Mouse (Mus musculus): ENCODE measurements around the gene Gigyf2.

Gene Gigyf2

DNA sequence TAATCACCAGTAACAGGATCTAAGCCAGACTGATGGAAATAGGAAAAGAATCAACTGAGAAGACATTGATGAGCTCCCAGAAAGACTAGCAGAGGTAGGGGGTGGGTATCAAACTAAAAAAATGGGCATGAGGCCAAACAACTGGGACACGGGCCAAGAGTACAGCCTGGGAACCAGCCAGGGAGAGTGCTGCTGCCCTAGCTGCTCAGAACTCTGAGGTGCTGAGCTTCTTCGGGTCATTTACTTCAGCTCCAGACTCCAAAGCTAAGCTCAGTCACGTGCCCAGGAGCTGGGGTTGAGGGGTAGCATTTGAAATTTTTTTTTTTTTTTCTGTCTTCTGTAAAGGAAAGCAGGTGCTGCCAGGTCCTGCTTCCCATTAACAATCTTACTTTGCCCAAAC, 10.1 kb upstream of the Gigyf2 start:
- peak; percentile 24 to 38 for DNase-seq (ENCODE audit: low spot score in 2 of 2)

DNA sequence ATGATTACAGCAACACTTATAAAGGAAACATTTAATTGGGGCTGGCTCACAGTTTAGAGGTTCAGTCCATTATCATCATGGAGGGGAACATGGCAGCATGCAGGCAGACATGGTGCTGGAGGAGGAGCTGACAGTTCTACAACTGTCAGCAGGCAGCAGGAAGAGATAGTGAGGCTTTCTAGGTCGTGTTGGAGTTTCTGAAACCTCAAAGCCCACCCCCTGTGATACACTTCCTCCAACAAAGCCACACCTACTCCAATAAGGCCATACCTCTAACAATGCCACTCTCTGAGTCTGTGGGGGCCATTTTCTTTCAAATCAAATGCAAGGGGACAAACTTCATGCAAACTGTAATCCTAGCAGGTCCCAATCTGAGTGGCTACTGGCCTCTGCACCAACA, 5.7 kb upstream of the Gigyf2 start:
- DNase-seq (ENCODE audit: low spot score in 2 of 2) = no peak

GRCm38 (mm10) chr1:87322778-87323177, 4.0 kb upstream of the Gigyf2 start:
- DNase-seq (ENCODE audit: low spot score in 2 of 2) = no peak

GRCm38 (mm10) chr1:87324649-87325048, 2.1 kb upstream of the Gigyf2 start:
- no peak for DNase-seq (ENCODE audit: low spot score in 2 of 2)

- DNase-seq (ENCODE audit: low spot score in 2 of 2) = peak; percentile 12 to 38
These were observed 515 bp downstream of the Gigyf2 start for GRCm38 (mm10) chr1:87327165-87327861.

DNA sequence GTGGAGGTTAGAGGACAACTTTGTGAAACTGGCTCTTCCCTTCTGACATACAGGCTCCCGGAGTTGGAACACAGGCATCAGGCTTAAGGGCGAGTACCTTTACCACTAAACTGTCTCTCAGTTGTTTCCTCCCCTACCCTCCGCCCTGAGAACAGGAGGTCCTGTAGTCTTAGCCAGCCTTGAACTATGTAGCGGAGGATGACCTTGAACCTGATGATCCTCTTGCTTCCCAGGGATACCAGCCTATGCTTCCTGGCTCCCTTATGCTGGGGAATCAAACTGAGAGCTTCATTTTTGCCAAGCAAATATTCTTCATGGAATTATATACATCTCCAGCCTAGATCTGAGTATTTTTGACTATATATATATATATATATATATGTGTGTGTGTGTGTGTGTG, 5.0 kb downstream of the Gigyf2 start:
- DNase-seq (ENCODE audit: low spot score in 2 of 2) = no peak

DNA sequence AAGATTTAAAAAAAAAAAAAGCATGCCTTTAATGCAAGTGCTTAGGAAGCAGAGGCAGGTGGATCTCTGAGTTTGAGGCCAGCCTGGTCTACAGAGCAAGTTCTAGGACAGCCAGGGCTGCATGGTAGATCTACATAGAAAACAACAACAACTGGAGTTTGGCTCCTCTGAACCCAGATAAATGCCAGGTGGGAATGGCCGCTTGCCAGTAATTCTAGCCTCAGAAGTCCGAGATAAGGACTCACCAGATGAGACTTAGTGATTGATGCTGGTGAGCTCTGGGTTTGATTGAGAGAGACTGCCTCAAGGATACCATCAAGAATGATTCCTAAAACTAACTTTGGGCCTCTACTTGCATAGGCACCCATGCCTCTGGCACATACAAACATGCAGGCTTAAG, 23.8 kb downstream of the Gigyf2 start:
- DNase-seq (ENCODE audit: low spot score in 2 of 2) = no peak

DNA sequence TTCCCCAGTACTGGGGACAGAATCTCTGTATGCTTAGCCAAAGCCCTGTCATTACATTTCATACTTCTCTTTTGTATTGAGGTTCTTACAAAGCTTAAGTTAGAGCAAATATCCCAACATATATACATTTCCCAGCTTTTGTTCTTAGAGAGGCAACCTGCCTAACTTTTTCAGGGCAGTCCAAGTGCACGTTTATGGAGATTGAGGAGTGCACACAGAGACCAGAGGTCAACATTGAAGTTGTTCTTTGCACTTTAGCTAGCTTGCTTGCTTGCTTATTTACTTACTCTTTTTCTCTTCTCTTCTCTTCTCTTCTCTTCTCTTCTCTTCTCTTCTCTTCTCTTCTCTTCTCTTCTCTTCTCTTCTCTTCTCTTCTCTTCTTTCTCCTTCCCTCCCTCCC, 33.5 kb downstream of the Gigyf2 start:
- no peak for DNase-seq (ENCODE audit: low spot score in 2 of 2)

DNA sequence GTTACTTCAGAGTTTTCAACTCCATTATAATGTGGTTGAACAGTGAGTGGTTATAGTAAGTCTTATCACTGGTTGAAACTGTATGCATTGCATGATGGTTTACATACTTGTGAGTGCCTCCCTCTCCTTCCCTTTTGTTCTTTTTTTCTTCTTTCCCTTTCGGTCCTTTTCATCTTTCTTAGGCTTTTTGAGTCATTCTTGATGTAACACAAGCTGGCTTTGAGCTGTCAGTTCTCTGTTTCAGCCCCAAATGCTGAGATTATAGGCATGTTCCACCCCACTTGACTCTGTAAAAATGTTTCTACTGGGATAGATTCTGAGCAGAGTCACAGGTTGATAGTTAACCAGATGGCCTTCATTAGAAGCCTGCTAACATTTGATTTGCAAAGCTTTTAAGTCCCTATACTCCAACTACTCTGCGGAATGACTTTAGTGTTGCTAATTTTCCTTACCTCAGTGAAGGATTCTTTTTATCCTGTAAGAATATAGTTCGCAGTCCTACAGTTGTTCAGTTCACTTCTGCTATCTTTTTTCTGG, 51.3 kb downstream of the Gigyf2 start:
- DNase-seq (ENCODE audit: low spot score in 2 of 2) = no peak

DNA sequence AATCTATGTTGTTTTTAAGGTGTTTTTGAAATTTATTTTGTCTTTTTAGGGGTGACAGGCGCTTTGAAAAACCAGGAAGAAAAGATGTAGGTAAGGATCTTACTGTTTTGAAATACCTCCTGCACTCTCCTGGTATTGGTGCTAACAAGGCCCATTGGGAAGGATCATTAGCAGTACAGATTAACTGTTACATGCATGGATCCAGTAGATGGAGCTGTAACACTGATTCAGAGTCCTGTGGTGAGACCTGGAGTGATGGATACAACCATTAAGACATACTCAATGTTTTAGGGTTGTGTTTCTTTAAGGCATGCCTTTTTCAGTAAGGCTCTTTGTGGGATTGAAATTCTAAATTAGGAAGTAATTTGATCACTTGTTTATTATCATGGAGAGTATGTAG, 53.1 kb downstream of the Gigyf2 start:
- DNase-seq (ENCODE audit: low spot score in 2 of 2) = no peak

DNA sequence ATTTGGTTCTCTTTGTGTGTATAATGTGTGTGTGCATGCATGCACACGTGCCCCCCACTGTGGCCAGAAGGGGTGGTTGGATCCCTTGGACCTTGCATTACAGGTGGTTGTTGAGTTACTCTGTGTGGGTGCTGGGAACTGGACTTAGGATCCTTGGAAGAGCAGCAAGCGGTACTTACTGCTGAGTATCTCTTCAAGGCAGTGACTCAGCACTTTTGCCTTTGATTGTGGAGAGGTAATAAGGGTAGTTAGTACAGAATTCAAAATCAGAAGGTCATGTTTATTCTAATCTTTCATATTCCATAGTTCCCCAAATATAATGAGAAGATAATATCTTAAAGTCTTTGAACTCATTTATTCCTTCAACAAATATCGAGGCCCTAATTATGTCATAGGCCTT, 54.4 kb downstream of the Gigyf2 start:
- no peak for DNase-seq (ENCODE audit: low spot score in 2 of 2)

- no peak for DNase-seq (ENCODE audit: low spot score in 2 of 2)
These were observed 59.8 kb downstream of the Gigyf2 start for GRCm38 (mm10) chr1:87386436-87387092.

DNA sequence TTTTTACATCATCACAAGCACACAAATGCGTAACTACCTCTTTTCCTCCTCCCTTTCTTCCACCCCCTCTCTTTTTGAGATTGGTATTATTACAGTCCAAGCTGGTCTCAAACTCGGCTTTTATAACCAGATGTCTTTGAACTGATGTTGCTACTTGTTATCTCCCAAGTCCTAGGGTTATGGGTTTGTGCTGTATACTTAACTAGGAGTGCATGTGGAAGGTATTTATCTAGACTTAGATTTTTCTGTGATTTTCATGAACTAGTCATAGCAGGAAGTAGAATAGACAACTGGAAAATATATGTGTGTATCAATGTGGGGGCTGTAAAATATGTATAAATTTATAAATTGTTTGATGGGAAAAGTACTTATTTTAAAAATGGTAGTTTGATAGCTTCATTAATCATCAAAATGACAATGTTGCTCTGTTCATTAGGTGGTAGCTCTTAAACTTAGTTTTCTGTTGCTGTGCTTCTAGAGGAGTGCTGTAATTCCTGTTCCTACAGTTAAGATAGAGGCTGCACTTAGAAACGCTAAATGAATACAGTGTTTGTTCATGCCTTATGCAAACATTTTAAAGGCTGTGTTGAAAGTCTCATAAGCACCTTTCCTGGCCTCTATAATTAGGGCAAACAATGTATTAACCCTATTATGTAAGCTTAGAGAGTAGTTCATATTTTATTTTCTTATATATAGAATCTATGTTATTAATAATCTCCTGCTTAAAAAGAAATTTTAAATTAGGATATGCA, 66.8 kb downstream of the Gigyf2 start:
- no peak for DNase-seq (ENCODE audit: low spot score in 2 of 2)

GRCm38 (mm10) chr1:87394594-87394993, 67.8 kb downstream of the Gigyf2 start, which contains the start of gene Kcnj13:
Kcnj13 (minus strand) TSS chr1:87394729.
- no peak for DNase-seq (ENCODE audit: low spot score in 2 of 2)

DNA sequence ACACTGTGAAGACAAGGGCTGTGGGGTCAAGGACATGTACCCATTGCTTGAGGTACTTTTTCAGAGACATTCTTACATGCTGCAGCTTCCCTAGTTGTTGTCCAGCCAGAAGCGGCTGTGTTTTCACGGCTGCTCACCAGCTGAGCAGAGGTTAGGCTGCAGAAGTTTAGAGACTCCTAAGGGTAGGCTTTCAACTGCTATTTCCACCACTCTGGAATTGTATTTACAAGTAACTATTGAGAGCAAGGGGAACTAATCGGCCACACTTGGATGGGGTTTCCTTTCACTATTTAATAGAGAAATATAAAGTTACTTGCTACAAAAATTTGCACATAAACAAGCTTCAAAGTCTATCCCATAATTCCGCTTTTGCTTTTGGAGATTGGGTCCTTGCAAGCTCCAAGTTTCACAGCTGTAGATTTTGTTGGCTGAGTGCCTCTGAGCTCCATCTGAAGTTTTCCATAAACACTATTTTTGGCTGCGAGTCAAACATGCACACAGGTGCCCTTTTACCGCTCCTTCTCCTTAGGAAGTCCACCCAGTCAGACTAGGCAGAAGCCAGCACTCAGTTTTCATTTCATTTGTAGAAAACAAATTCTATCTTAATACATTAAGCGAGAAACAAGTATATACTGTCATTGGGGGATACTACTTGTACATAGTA, 70.3 kb downstream of the Gigyf2 start:
- DNase-seq (ENCODE audit: low spot score in 2 of 2) = no peak

GRCm38 (mm10) chr1:87404710-87405109, 77.9 kb downstream of the Gigyf2 start:
- DNase-seq (ENCODE audit: low spot score in 2 of 2) = no peak

DNA sequence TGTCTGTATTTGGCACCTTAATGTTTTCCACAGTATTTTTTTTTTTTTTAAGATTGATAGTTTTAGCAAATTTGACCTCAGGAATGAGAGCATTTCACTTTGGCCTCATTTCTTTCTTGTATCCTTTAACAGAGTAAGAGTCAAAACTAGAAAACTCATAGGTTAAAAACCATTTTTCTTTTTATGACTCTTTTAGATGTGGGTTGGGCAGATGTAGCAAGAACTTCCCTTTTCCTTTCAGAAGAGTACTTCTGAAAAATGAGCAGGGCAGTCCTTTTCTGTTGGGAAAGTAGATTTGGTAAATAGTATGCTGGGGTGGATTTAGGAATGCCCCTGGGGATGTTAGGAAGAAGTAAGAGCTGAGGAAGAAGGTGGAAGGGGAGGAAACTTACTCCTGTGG, 79.2 kb downstream of the Gigyf2 start:
- DNase-seq (ENCODE audit: low spot score in 2 of 2) = no peak

GRCm38 (mm10) chr1:87409380-87409779, 82.6 kb downstream of the Gigyf2 start:
- DNase-seq (ENCODE audit: low spot score in 2 of 2) = no peak

GRCm38 (mm10) chr1:87418733-87419132, 91.9 kb downstream of the Gigyf2 start:
- DNase-seq (ENCODE audit: low spot score in 2 of 2) = no peak

DNA sequence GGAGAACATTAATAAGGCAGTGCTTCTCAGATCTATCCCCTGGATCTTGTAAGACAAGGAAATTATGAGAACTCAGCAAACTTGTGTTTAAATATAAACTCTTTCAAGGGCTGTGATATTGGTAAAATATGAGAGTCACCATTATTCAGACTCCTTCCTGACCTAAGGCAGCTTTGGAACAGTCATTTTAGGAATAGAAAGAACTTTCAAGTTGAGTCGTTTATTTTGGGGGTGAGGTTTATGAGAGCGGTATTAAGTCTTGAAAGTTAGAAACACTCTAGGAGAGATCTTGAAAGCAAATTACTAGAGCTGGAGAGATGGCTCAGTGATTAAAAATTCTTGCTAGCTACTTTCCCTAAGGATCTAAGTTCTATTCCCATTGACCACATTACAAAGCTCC, 108.3 kb downstream of the Gigyf2 start:
- DNase-seq (ENCODE audit: low spot score in 2 of 2) = no peak

DNA sequence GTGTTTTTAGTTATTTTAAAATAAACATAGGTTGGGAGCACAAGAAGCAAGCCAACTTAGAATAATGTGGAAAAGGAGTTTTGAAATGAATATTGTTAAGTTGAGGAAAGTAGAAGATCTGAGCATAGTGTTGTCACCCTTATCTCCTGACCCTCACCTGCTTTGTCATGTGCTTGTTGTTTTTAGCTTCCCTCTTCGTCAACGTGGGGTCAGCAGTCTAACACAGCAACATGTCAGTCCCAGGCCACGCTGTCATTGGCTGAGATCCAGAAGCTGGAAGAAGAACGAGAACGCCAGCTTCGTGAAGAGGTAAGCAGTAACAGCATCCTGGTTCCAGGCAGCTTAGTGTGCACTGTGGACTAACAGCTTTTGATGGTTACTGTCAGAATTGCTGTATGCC, 109.8 kb downstream of the Gigyf2 start:
- no peak for DNase-seq (ENCODE audit: low spot score in 2 of 2)

All from frontal cortex, postnatal 14 days (tissue).